Mouse (Mus musculus) kidney, postnatal 0 days (tissue): ENCODE results near the gene Ppm1l. TPM values are rescaled to one million over a fixed set of nuclear protein-coding genes. Genes with fewer than 3 reads are reported as not detected.
"Not testable (repeated sequence)": the region's sequence is repeated elsewhere in the genome, so short reads cannot be mapped to it uniquely, and the experiment has no call there.

Experiments used
- ATAC-seq: fragments of 200-750 bp; cut with Nextera tagmentation; replicated peaks from 2 replicates; pipeline ENCODE4 v1.8.0; 2017; ENCODE audit warnings: low read depth, moderate number of reproducible peaks, moderate TSS enrichment, moderate library complexity; ENCODE audit not compliant: low FRiP score
- DNase-seq: peaks from one replicate; pipeline ENCODE4 v3.0.0-alpha.2; 2016; ENCODE audit warnings: low spot score
- H3K27ac ChIP-seq: fragments of 300-500 bp; sonication (generic); 2 replicates; pipeline ENCODE4 v1.5.1; 2014; ENCODE audit warnings: mild to moderate bottlenecking
- H3K27me3 ChIP-seq: fragments of 300-500 bp; sonication (generic); 2 replicates; pipeline ENCODE4 v1.6.1; 2014; ENCODE audit warnings: low read length, mixed read lengths; ENCODE audit not compliant: insufficient read depth
- H3K36me3 ChIP-seq: fragments of 300-500 bp; sonication (generic); 2 replicates; pipeline ENCODE4 v1.6.1; 2014; ENCODE audit warnings: low read length, mixed read lengths; ENCODE audit not compliant: insufficient read depth
- H3K4me1 ChIP-seq: fragments of 300-500 bp; sonication (generic); replicated peaks from 2 replicates; pipeline ENCODE4 v1.6.1; 2014; ENCODE audit warnings: antibody characterized with exemption, low read length, mixed read lengths; ENCODE audit not compliant: insufficient read depth
- H3K4me2 ChIP-seq: fragments of 300-500 bp; sonication (generic); 2 replicates; pipeline ENCODE4 v1.6.1; 2014; ENCODE audit warnings: mild to moderate bottlenecking, low read length, moderate library complexity, mixed read lengths
- H3K4me3 ChIP-seq: fragments of 300-500 bp; sonication (generic); replicated peaks from 2 replicates; pipeline ENCODE4 v1.5.1; 2014; ENCODE audit warnings: low read depth, low read length
- H3K9ac ChIP-seq: fragments of 300-500 bp; sonication (generic); 2 replicates; pipeline ENCODE4 v1.6.1; 2014; ENCODE audit warnings: low read depth, low read length
- H3K9me3 ChIP-seq: fragments of 300-500 bp; sonication (generic); replicated peaks from 2 replicates; pipeline ENCODE4 v1.6.1; 2016; ENCODE audit warnings: low read length, inconsistent platforms, mixed read lengths
- CTCF ChIP-seq: IDR thresholded peaks from 2 replicates; pipeline ENCODE4 v1.5.1; 2016; ENCODE audit warnings: antibody characterized with exemption, low read depth, mild to moderate bottlenecking, moderate library complexity
- WGBS: fragments of 180-500 bp; shearing (Covaris S2); extraction: QIAGEN DNeasy Blood & Tissue Kit; methylation state at CpG from one replicate; pipeline ENCODE4 v1.1.7; 2014; 5-methylcytosine and 5-hydroxymethylcytosine counted together
- polyA plus RNA-seq: library from polyadenylated mRNA; unstranded; fragments of >200 nt; fragmentation: Nextera tagmentation; extraction: Ambion mirVana; gene quantifications from 2 replicates; pipeline ENCODE4 v1.2.1, GENCODE M21; 2015

The Ppm1l gene
- polyA plus RNA-seq, 1 experiment from 2014 or later, result 5.6 TPM

GRCm38 (mm10) chr3:69422741-69423140 lies 106.1 kb downstream of the Ppm1l start:
- no peak for TF ChIP-seq CTCF
- H3K36me3 ChIP-seq, result no peaks in the 10 kb centered on the region
- no peaks in the 10 kb centered on the region for H3K4me1 ChIP-seq
- H3K9me3 ChIP-seq, result no peaks in the 10 kb centered on the region
- WGBS, result 75% methylated on average over 3 of the region's 3 CpGs
- H3K4me3 ChIP-seq, result no peak overlapping the region
- no peak for ATAC-seq
- no peak overlapping the region for H3K27ac ChIP-seq
- DNase-seq, result no peak
- no peak overlapping the region for H3K9ac ChIP-seq
- no peak overlapping the region for H3K4me2 ChIP-seq
- H3K27me3 ChIP-seq, result no peaks in the 10 kb centered on the region

DNA sequence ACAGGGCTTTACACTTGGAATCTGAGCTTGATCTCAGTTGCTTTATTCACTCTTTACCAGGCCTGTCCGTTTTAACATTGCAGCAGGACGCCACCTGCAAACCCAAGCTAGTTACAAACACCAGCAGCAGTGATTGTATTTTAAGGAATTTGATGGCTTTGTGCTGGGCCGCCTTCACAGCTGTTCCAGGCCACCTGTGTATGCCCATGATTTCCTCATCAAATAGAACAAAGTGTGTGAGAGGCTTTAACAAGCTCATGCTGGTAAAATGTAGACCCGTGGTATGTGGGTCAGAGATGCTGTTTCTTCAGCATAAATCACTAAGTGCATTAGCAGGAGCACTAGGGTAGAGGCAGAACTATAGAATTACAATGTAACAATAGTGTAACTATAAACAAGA lies 106.7 kb downstream of the Ppm1l start:
- Histone ChIP-seq H3K4me1 (no peaks in the 10 kb centered on the region), H3K9me3 (no peaks in the 10 kb centered on the region), H3K27me3 (no peaks in the 10 kb centered on the region), H3K9ac (no peak overlapping the region), H3K36me3 (no peaks in the 10 kb centered on the region), H3K4me3 (no peak overlapping the region), H3K4me2 (no peak overlapping the region), H3K27ac (no peak overlapping the region)
- 21% methylated on average over 4 of the region's 4 CpGs for WGBS
- DNase-seq (peak; percentile 34), ATAC-seq (no peak)
- TF ChIP-seq CTCF, result no peak

- not testable (repeated sequence) for H3K27ac ChIP-seq, H3K36me3 ChIP-seq, ATAC-seq, H3K4me3 ChIP-seq, H3K4me2 ChIP-seq, H3K9ac ChIP-seq, H3K27me3 ChIP-seq, H3K4me1 ChIP-seq, DNase-seq, H3K9me3 ChIP-seq
- WGBS, result 88% methylated on average over 2 of the region's 2 CpGs
These were observed 108.1 kb downstream of the Ppm1l start for GRCm38 (mm10) chr3:69424781-69425180.

DNA sequence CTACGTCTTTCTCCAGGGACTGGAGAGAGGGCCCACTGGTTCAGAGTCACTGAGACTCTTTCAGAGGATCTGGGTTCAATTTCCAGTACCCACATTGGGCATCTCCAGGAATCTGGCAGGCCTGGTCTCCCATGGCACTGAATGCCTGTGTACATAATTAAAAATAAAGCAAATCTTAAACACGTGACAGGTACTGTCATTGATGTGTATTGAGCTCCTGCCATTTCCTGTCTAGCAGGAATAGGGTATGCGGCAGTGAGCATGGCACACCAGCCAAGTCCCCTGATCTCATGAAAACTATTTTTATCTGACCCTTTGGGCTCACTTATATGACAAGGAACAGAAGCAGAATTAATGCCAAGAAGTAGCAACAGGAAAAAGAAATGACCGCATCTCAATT lies 110.6 kb downstream of the Ppm1l start:
- DNase-seq (no peak), ATAC-seq (no peak)
- Histone ChIP-seq H3K4me3 (no peak overlapping the region), H3K27ac (no peak overlapping the region), H3K9ac (no peak overlapping the region), H3K4me2 (no peak overlapping the region), H3K27me3 (no peaks in the 10 kb centered on the region), H3K4me1 (no peaks in the 10 kb centered on the region), H3K36me3 (no peaks in the 10 kb centered on the region), H3K9me3 (no peaks in the 10 kb centered on the region)
- WGBS, result 79% methylated on average over 4 of the region's 4 CpGs
- no peak for TF ChIP-seq CTCF

GRCm38 (mm10) chr3:69428221-69428620 lies 111.6 kb downstream of the Ppm1l start:
- H3K27me3 ChIP-seq, result no peaks in the 10 kb centered on the region
- no peak overlapping the region for H3K4me2 ChIP-seq
- H3K4me3 ChIP-seq, result no peak overlapping the region
- ATAC-seq (no peak), DNase-seq (no peak)
- WGBS, result 64% methylated on average over 3 of the region's 3 CpGs
- no peaks in the 10 kb centered on the region for H3K4me1 ChIP-seq
- no peaks in the 10 kb centered on the region for H3K36me3 ChIP-seq
- H3K9me3 ChIP-seq, result no peaks in the 10 kb centered on the region
- H3K9ac ChIP-seq, result no peak overlapping the region
- no peak for TF ChIP-seq CTCF
- H3K27ac ChIP-seq, result no peak overlapping the region

- no peaks in the 10 kb centered on the region for H3K4me1 ChIP-seq
- WGBS, result 94% methylated on average over 5 of the region's 5 CpGs
- DNase-seq (no peak), ATAC-seq (no peak)
- no peaks in the 10 kb centered on the region for H3K36me3 ChIP-seq
- no peak overlapping the region for H3K27ac ChIP-seq
- TF ChIP-seq CTCF, result no peak
- no peaks in the 10 kb centered on the region for H3K27me3 ChIP-seq
- H3K9ac ChIP-seq, result no peak overlapping the region
- H3K4me2 ChIP-seq, result no peak overlapping the region
- H3K9me3 ChIP-seq, result no peaks in the 10 kb centered on the region
- no peak overlapping the region for H3K4me3 ChIP-seq
These were observed 112.7 kb downstream of the Ppm1l start for GRCm38 (mm10) chr3:69429319-69429718.

GRCm38 (mm10) chr3:69433580-69433979 lies 116.9 kb downstream of the Ppm1l start:
- no peak for DNase-seq
- no peaks in the 10 kb centered on the region for H3K27me3 ChIP-seq
- ATAC-seq, result no peak
- no peaks in the 10 kb centered on the region for H3K4me1 ChIP-seq
- TF ChIP-seq CTCF, result no peak
- H3K4me3 ChIP-seq, result no peak overlapping the region
- no peak overlapping the region for H3K9ac ChIP-seq
- H3K27ac ChIP-seq, result no peak overlapping the region
- H3K9me3 ChIP-seq, result no peaks in the 10 kb centered on the region
- no peaks in the 10 kb centered on the region for H3K36me3 ChIP-seq
- 77% methylated on average over 10 of the region's 10 CpGs for WGBS
- no peak overlapping the region for H3K4me2 ChIP-seq
